Mouse (Mus musculus) embryonic fibroblast, embryonic 13.5 days (primary cell): Measurements from ENCODE around the gene Vwa3a.

Source experiments
- CTCF ChIP-seq: IDR thresholded peaks from 2 replicates; pipeline ENCODE4 v1.5.1; 2011; ENCODE audit warnings: mild to moderate bottlenecking, control low read depth, low read length, moderate library complexity, borderline replicate concordance; ENCODE audit not compliant: insufficient read depth
- POLR2A ChIP-seq: IDR thresholded peaks from 2 replicates; pipeline ENCODE4 v1.6.1; 2011; ENCODE audit warnings: low read depth, mild to moderate bottlenecking, control low read depth, low read length, moderate library complexity

DNA sequence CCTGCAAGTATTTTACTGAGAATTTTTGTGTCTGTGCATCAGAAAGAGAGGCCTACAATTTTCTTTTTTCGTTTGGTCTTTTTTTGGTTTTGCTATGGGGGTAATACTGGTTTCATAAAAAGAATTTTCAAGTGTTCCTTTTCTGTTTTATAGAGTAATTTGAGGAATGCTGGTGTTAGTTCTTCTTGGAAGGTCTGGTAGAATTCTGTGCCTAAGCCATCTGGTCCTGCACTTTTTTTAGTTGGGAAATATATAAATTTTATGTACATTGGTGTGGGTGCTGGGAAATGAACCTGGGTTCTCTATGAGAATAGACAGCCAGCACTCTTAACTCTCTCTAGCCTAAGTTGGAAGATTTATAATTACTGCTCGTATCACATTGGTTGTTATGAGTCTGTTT lies 27.0 kb upstream of the Vwa3a start:
- TF ChIP-seq POLR2A (no peak), CTCF (no peak)
